Mouse (Mus musculus) ES-Bruce4 (cell line): ENCODE data around the gene Olfr774. TPM values are rescaled to one million over a fixed set of nuclear protein-coding genes. Genes with fewer than 3 reads are reported as not detected.
"Not testable (repeated sequence)": the region's sequence is repeated elsewhere in the genome, so short reads cannot be mapped to it uniquely, and the experiment has no call there.

Experiments
- H3K27ac ChIP-seq: 2 replicates; pipeline ENCODE4 v1.5.1; 2012; ENCODE audit warnings: low read length, inconsistent platforms; ENCODE audit not compliant: insufficient read depth
- H3K27me3 ChIP-seq: 2 replicates; pipeline ENCODE4 v1.6.1; 2012; ENCODE audit warnings: mild to moderate bottlenecking, low read length, inconsistent platforms; ENCODE audit not compliant: control insufficient read depth, poor library complexity, insufficient read depth, severe bottlenecking
- H3K36me3 ChIP-seq: 2 replicates; pipeline ENCODE4 v1.6.1; 2012; ENCODE audit warnings: inconsistent platforms, mild to moderate bottlenecking, low read length, moderate library complexity; ENCODE audit not compliant: control insufficient read depth, poor library complexity, insufficient read depth, severe bottlenecking
- H3K4me1 ChIP-seq: one replicate; pipeline ENCODE4 v1.8.1; 2011; ENCODE audit warnings: low read length; ENCODE audit not compliant: control insufficient read depth, insufficient read depth
- H3K4me3 ChIP-seq: 2 replicates; pipeline ENCODE4 v1.5.1; 2011; ENCODE audit warnings: low read depth, mild to moderate bottlenecking, low read length
- H3K9ac ChIP-seq: 2 replicates; pipeline ENCODE4 v1.6.1; 2012; ENCODE audit warnings: low read depth, mild to moderate bottlenecking, inconsistent platforms; ENCODE audit not compliant: poor library complexity, severe bottlenecking
- H3K9me3 ChIP-seq: replicated peaks from 2 replicates; pipeline ENCODE4 v1.6.1; 2012; ENCODE audit warnings: mild to moderate bottlenecking, low read length, inconsistent platforms; ENCODE audit not compliant: control insufficient read depth, poor library complexity, insufficient read depth, severe bottlenecking
- CTCF ChIP-seq: IDR thresholded peaks from one replicate; pipeline ENCODE4 v1.8.1; 2011; ENCODE audit warnings: low read depth, low read length
- EP300 ChIP-seq: IDR thresholded peaks from 2 replicates; pipeline ENCODE4 v1.6.1; 2011; ENCODE audit warnings: low read depth, low read length; ENCODE audit not compliant: insufficient read depth
- POLR2A ChIP-seq: IDR thresholded peaks from one replicate; pipeline ENCODE4 v1.8.1; 2011; ENCODE audit warnings: low read length; ENCODE audit not compliant: insufficient read depth
- polyA plus RNA-seq: library from polyadenylated mRNA; stranded (reverse); fragments of >200 nt; gene quantifications from 2 replicates; pipeline ENCODE4 v1.2.4, GENCODE M21; 2011; ENCODE audit warnings: low read depth; ENCODE audit not compliant: missing spikeins, insufficient read depth, insufficient read length

The Olfr774 gene
- not detected in 2 replicates for polyA plus RNA-seq

GRCm38 (mm10) chr10:129235904-129236303, at the start of gene Olfr774:
TSS of gene Olfr774 (plus strand) at chr10:129236204.
- H3K27ac ChIP-seq: no peak within 1 kb of the TSS
- H3K4me3 ChIP-seq: no peak within 1 kb of the TSS
- no peak within 1 kb of the TSS for H3K9ac ChIP-seq
- no peaks in the 10 kb centered on the region for H3K27me3 ChIP-seq
- TF ChIP-seq EP300 (no peak), CTCF (no peak), POLR2A (no peak)
- H3K9me3 ChIP-seq: no peaks in the 10 kb centered on the region
- no peaks in the 10 kb centered on the region for H3K4me1 ChIP-seq
- H3K36me3 ChIP-seq: no peaks in the 10 kb centered on the region

GRCm38 (mm10) chr10:129187319-129187718, 48.7 kb upstream of the Olfr774 start, which contains the start of gene Olfr773:
TSS of gene Olfr773 (minus strand) at chr10:129187419.
- not testable (repeated sequence) for H3K27me3 ChIP-seq, H3K9me3 ChIP-seq, H3K27ac ChIP-seq, H3K36me3 ChIP-seq, H3K4me1 ChIP-seq, H3K4me3 ChIP-seq, H3K9ac ChIP-seq

GRCm38 (mm10) chr10:129230737-129231136, 5.3 kb upstream of the Olfr774 start:
- no peak overlapping the region for H3K4me3 ChIP-seq
- H3K36me3 ChIP-seq: no peaks in the 10 kb centered on the region
- H3K4me1 ChIP-seq: no peaks in the 10 kb centered on the region
- H3K27ac ChIP-seq: no peak overlapping the region
- H3K27me3 ChIP-seq: no peaks in the 10 kb centered on the region
- no peak overlapping the region for H3K9ac ChIP-seq
- no peak for TF ChIP-seq EP300
- no peak for TF ChIP-seq POLR2A
- H3K9me3 ChIP-seq: no peaks in the 10 kb centered on the region

GRCm38 (mm10) chr10:129248112-129248511, 12.1 kb downstream of the Olfr774 start, which contains the start of gene Olfr775:
TSS of gene Olfr775 (plus strand) at chr10:129248412.
- Histone ChIP-seq H3K27me3 (no peaks in the 10 kb centered on the region), H3K4me1 (no peaks in the 10 kb centered on the region), H3K36me3 (no peaks in the 10 kb centered on the region), H3K4me3 (no peak within 1 kb of the TSS), H3K27ac (no peak within 1 kb of the TSS), H3K9ac (no peak within 1 kb of the TSS), H3K9me3 (no peaks in the 10 kb centered on the region)
- TF ChIP-seq EP300 (no peak), CTCF (no peak), POLR2A (no peak)

GRCm38 (mm10) chr10:129258827-129259226, 22.8 kb downstream of the Olfr774 start, which contains the start of gene Olfr776:
TSS of gene Olfr776 (plus strand) at chr10:129259127.
- Histone ChIP-seq H3K9me3 (no peaks in the 10 kb centered on the region), H3K27ac (no peak within 1 kb of the TSS), H3K27me3 (no peaks in the 10 kb centered on the region), H3K4me3 (no peak within 1 kb of the TSS), H3K9ac (no peak within 1 kb of the TSS), H3K36me3 (no peaks in the 10 kb centered on the region), H3K4me1 (no peaks in the 10 kb centered on the region)
- TF ChIP-seq CTCF (no peak), EP300 (no peak), POLR2A (no peak)

- no peak within 1 kb of the TSS for H3K4me3 ChIP-seq
- no peaks in the 10 kb centered on the region for H3K4me1 ChIP-seq
- H3K27ac ChIP-seq: no peak within 1 kb of the TSS
- no peaks in the 10 kb centered on the region for H3K27me3 ChIP-seq
- no peaks in the 10 kb centered on the region for H3K36me3 ChIP-seq
- TF ChIP-seq CTCF (no peak), POLR2A (no peak), EP300 (no peak)
- H3K9ac ChIP-seq: no peak within 1 kb of the TSS
- no peaks in the 10 kb centered on the region for H3K9me3 ChIP-seq
Measured at GRCm38 (mm10) chr10:129271081-129271535, 35.1 kb downstream of the Olfr774 start, which contains the start of gene Olfr777. TSS of gene Olfr777 (minus strand) at chr10:129271485.

Other genes with a start within 250 kb of the Olfr774 start
- not detected in 2 replicates for gene Olfr9, start 246.8 kb upstream of the Olfr774 start, polyA plus RNA-seq
- gene Olfr763, start 225.4 kb upstream of the Olfr774 start, polyA plus RNA-seq: not detected in 2 replicates
- gene Olfr764-ps1, start 196.3 kb upstream of the Olfr774 start, polyA plus RNA-seq: not detected in 2 replicates
- gene Olfr765, start 186.2 kb upstream of the Olfr774 start, polyA plus RNA-seq: not detected in 2 replicates
- gene Olfr766-ps1, start 167.2 kb upstream of the Olfr774 start, polyA plus RNA-seq: not detected in 2 replicates
- not detected in 2 replicates for gene Olfr767, start 153.3 kb upstream of the Olfr774 start, polyA plus RNA-seq
- not detected in 2 replicates for gene Olfr768, start 136.8 kb upstream of the Olfr774 start, polyA plus RNA-seq
- gene Olfr769, start 118.3 kb upstream of the Olfr774 start, polyA plus RNA-seq: not detected in 2 replicates
- gene Olfr770, start 97.2 kb upstream of the Olfr774 start, polyA plus RNA-seq: not detected in 2 replicates
- not detected in 2 replicates for gene Olfr771, start 71.5 kb upstream of the Olfr774 start, polyA plus RNA-seq
- gene Olfr772, start 58.3 kb upstream of the Olfr774 start, polyA plus RNA-seq: not detected in 2 replicates
- not detected in 2 replicates for gene Olfr773, start 48.8 kb upstream of the Olfr774 start, polyA plus RNA-seq
- not detected in 2 replicates for gene Olfr775, start 12.2 kb downstream of the Olfr774 start, polyA plus RNA-seq
- not detected in 2 replicates for gene Olfr776, start 22.9 kb downstream of the Olfr774 start, polyA plus RNA-seq
- not detected in 2 replicates for gene Olfr777, start 35.3 kb downstream of the Olfr774 start, polyA plus RNA-seq
- gene Olfr780, start 81.9 kb downstream of the Olfr774 start, polyA plus RNA-seq: not detected in 2 replicates
- not detected in 2 replicates for gene Olfr781, start 92.7 kb downstream of the Olfr774 start, polyA plus RNA-seq
- gene Olfr782, start 112.6 kb downstream of the Olfr774 start, polyA plus RNA-seq: not detected in 2 replicates
- not detected in 2 replicates for gene Olfr784, start 147.9 kb downstream of the Olfr774 start, polyA plus RNA-seq
- not detected in 2 replicates for gene Olfr785, start 169.2 kb downstream of the Olfr774 start, polyA plus RNA-seq
- not detected in 2 replicates for gene Olfr786, start 191.1 kb downstream of the Olfr774 start, polyA plus RNA-seq
- gene Olfr787, start 225.7 kb downstream of the Olfr774 start, polyA plus RNA-seq: 0.14 TPM in 1 of 2 replicates, not detected in the other
- not detected in 2 replicates for gene Olfr788, start 234.8 kb downstream of the Olfr774 start, polyA plus RNA-seq
- gene Olfr789, start 248.5 kb downstream of the Olfr774 start, polyA plus RNA-seq: not detected in 2 replicates